Mouse (Mus musculus): ENCODE results near the gene Gfap. TPM values are rescaled to one million over a fixed set of nuclear protein-coding genes. Genes with fewer than 3 reads are reported as not detected.

Gene Gfap
- total RNA-seq, 1 experiment = 0.36 TPM

DNA sequence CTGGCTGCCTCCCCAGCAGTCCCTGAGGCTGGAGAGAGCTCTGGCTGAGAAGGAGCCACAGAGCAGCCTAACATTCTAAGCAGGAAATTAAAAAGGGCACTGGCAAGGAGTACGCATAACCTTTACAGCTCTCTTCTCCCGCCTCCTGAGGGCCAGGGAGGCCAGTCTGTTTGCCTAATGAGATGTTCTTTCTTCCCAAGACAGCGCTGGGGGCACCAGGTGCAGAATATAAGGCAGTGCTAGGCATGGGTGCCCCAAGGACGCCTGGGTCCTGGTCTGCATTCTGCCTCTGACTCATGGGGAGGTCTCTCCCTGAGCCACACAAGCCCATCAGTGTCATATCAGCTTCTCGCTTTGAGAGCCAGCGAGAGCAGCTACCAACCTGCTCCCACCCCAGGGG lies 20.8 kb upstream of the Gfap start:
- Histone ChIP-seq H3K27ac (ENCODE audit: insufficient read depth, low read depth, low read length, poor library complexity, severe bottlenecking) (no peak overlapping the region), H3K4me3 (ENCODE audit: insufficient read depth in 1 of 2, low read depth in 1 of 2, low read length in 2 of 2, poor library complexity in 1 of 2, severe bottlenecking in 1 of 2) (no peak overlapping the region), H3K9ac (ENCODE audit: insufficient read depth, low read depth, low read length, poor library complexity, severe bottlenecking) (no peak overlapping the region), H3K4me1 (ENCODE audit: control insufficient read depth in 2 of 2, insufficient read depth in 2 of 2, low read length in 2 of 2, poor library complexity in 1 of 2) (peaks cover 0 to 1% of the 10 kb centered on the region in 2 experiments; a peak in 1 of 4 replicates), H3K9me3 (ENCODE audit: control insufficient read depth, insufficient read depth, low read depth, low read length) (no peaks in the 10 kb centered on the region), H3K36me3 (ENCODE audit: control insufficient read depth, insufficient read depth, low read length, poor library complexity, severe bottlenecking) (peaks cover 14% of the 10 kb centered on the region; the same call in 1 of the 2 replicates)
- no peak for DNase-seq (ENCODE audit: low read depth, low spot score)
- no peak for TF ChIP-seq CHD2 (IDR thresholded peaks at IDR 0.05; ENCODE audit: low read depth, low read length)
- no peak for TF ChIP-seq HCFC1 (IDR thresholded peaks at IDR 0.05; ENCODE audit: borderline replicate concordance, insufficient read depth, low read length)
- no peak for TF ChIP-seq ZNF384 (IDR thresholded peaks at IDR 0.05; ENCODE audit: low read depth, low read length)
- TF ChIP-seq ZC3H11A (IDR thresholded peaks at IDR 0.05; ENCODE audit: borderline replicate concordance, low read depth, low read length) = no peak
- no peak for TF ChIP-seq MAFK (IDR thresholded peaks at IDR 0.05; ENCODE audit: insufficient read depth, low read depth, low read length)
- in situ Hi-C loops (cut with MboI; ENCODE audit: low sequenced_read_pairs in 2 of 2, unreplicated experiment in 2 of 2) = no loop called here

DNA sequence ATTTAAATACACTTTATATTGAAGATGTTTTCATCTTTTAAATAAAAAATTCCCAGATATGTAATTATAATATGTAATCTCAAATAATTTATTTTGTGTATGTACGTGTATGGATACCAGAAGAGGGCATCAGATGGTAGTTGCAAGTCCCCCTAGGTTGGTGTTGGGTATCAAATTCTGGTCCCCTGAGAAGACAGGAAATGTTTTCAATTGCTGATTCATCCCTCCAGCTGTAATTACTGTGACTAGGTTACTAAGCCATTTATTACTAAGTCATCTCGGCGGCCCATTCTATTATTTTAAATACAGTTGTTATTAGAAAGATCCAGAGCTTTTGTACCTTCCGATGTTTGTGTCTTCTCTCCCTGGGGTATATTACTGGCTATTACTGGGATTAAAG lies 17.4 kb upstream of the Gfap start:
- no peak overlapping the region for H3K4me3 ChIP-seq (ENCODE audit: insufficient read depth in 1 of 2, low read depth in 1 of 2, low read length in 2 of 2, poor library complexity in 1 of 2, severe bottlenecking in 1 of 2)
- no peaks in the 10 kb centered on the region for H3K9me3 ChIP-seq (ENCODE audit: control insufficient read depth, insufficient read depth, low read depth, low read length)
- in situ Hi-C loops (cut with MboI; ENCODE audit: low sequenced_read_pairs in 2 of 2, unreplicated experiment in 2 of 2) = no loop called here
- peaks cover 47% of the 10 kb centered on the region for H3K36me3 ChIP-seq (ENCODE audit: control insufficient read depth, insufficient read depth, low read length, poor library complexity, severe bottlenecking)
- H3K4me1 ChIP-seq (ENCODE audit: control insufficient read depth in 2 of 2, insufficient read depth in 2 of 2, low read length in 2 of 2, poor library complexity in 1 of 2) = no peaks in the 10 kb centered on the region; a peak in 1 of 4 replicates
- no peak overlapping the region for H3K27ac ChIP-seq (ENCODE audit: insufficient read depth, low read depth, low read length, poor library complexity, severe bottlenecking)
- DNase-seq (ENCODE audit: low read depth, low spot score) = no peak
- H3K9ac ChIP-seq (ENCODE audit: insufficient read depth, low read depth, low read length, poor library complexity, severe bottlenecking) = no peak overlapping the region
- TF ChIP-seq ZC3H11A (IDR thresholded peaks at IDR 0.05; ENCODE audit: borderline replicate concordance, low read depth, low read length) (no peak), CHD2 (IDR thresholded peaks at IDR 0.05; ENCODE audit: low read depth, low read length) (no peak), MAFK (IDR thresholded peaks at IDR 0.05; ENCODE audit: insufficient read depth, low read depth, low read length) (no peak), ZNF384 (IDR thresholded peaks at IDR 0.05; ENCODE audit: low read depth, low read length) (no peak), HCFC1 (IDR thresholded peaks at IDR 0.05; ENCODE audit: borderline replicate concordance, insufficient read depth, low read length) (no peak)

GRCm38 (mm10) chr11:102915380-102915779 lies 14.7 kb upstream of the Gfap start:
- peaks cover 57% of the 10 kb centered on the region for H3K36me3 ChIP-seq (ENCODE audit: control insufficient read depth, insufficient read depth, low read length, poor library complexity, severe bottlenecking)
- TF ChIP-seq HCFC1 (IDR thresholded peaks at IDR 0.05; ENCODE audit: borderline replicate concordance, insufficient read depth, low read length) (no peak), ZNF384 (IDR thresholded peaks at IDR 0.05; ENCODE audit: low read depth, low read length) (no peak), CHD2 (IDR thresholded peaks at IDR 0.05; ENCODE audit: low read depth, low read length) (no peak), MAFK (IDR thresholded peaks at IDR 0.05; ENCODE audit: insufficient read depth, low read depth, low read length) (no peak), ZC3H11A (IDR thresholded peaks at IDR 0.05; ENCODE audit: borderline replicate concordance, low read depth, low read length) (no peak)
- H3K27ac ChIP-seq (ENCODE audit: insufficient read depth, low read depth, low read length, poor library complexity, severe bottlenecking) = no peak overlapping the region
- H3K9ac ChIP-seq (ENCODE audit: insufficient read depth, low read depth, low read length, poor library complexity, severe bottlenecking) = no peak overlapping the region
- H3K4me3 ChIP-seq (ENCODE audit: insufficient read depth in 1 of 2, low read depth in 1 of 2, low read length in 2 of 2, poor library complexity in 1 of 2, severe bottlenecking in 1 of 2) = no peak overlapping the region
- no peak for DNase-seq (ENCODE audit: low read depth, low spot score)
- H3K4me1 ChIP-seq (ENCODE audit: control insufficient read depth in 2 of 2, insufficient read depth in 2 of 2, low read length in 2 of 2, poor library complexity in 1 of 2) = no peaks in the 10 kb centered on the region
- in situ Hi-C loops (cut with MboI; ENCODE audit: low sequenced_read_pairs in 2 of 2, unreplicated experiment in 2 of 2) = no loop called here
- H3K9me3 ChIP-seq (ENCODE audit: control insufficient read depth, insufficient read depth, low read depth, low read length) = no peaks in the 10 kb centered on the region

DNA sequence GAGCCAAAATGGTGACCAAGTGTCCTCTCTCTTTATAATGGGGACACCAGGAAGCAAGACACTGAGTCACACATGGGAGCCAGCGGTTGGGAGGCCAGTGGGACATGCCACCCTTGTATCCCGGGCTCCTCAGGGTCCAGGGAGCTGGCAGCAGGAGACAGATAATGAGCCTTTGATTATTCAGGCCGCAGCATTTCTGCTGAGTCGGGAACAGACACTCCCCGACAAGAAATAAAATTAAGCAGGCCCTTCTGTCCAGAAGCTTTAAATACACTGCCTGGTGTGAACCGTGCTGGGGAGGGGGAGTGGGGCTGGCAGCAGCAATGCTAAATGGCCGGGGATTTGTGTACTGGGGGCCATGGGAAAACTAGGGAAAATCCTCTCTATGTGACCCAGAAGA lies 10.7 kb upstream of the Gfap start:
- Histone ChIP-seq H3K9me3 (ENCODE audit: control insufficient read depth, insufficient read depth, low read depth, low read length) (no peaks in the 10 kb centered on the region), H3K4me1 (ENCODE audit: control insufficient read depth in 2 of 2, insufficient read depth in 2 of 2, low read length in 2 of 2, poor library complexity in 1 of 2) (no peaks in the 10 kb centered on the region), H3K9ac (ENCODE audit: insufficient read depth, low read depth, low read length, poor library complexity, severe bottlenecking) (no peak overlapping the region), H3K27ac (ENCODE audit: insufficient read depth, low read depth, low read length, poor library complexity, severe bottlenecking) (no peak overlapping the region), H3K36me3 (ENCODE audit: control insufficient read depth, insufficient read depth, low read length, poor library complexity, severe bottlenecking) (peaks cover 94% of the 10 kb centered on the region), H3K4me3 (ENCODE audit: insufficient read depth in 1 of 2, low read depth in 1 of 2, low read length in 2 of 2, poor library complexity in 1 of 2, severe bottlenecking in 1 of 2) (no peak overlapping the region)
- DNase-seq (ENCODE audit: low read depth, low spot score) = no peak
- in situ Hi-C loops (cut with MboI; ENCODE audit: low sequenced_read_pairs in 2 of 2, unreplicated experiment in 2 of 2) = no loop called here
- no peak for TF ChIP-seq HCFC1 (IDR thresholded peaks at IDR 0.05; ENCODE audit: borderline replicate concordance, insufficient read depth, low read length)
- no peak for TF ChIP-seq ZNF384 (IDR thresholded peaks at IDR 0.05; ENCODE audit: low read depth, low read length)
- no peak for TF ChIP-seq CHD2 (IDR thresholded peaks at IDR 0.05; ENCODE audit: low read depth, low read length)
- TF ChIP-seq MAFK (IDR thresholded peaks at IDR 0.05; ENCODE audit: insufficient read depth, low read depth, low read length) = 0 out of 2 replicates have a peak, but pooled peaks have one; percentile 15
- TF ChIP-seq ZC3H11A (IDR thresholded peaks at IDR 0.05; ENCODE audit: borderline replicate concordance, low read depth, low read length) = no peak

DNA sequence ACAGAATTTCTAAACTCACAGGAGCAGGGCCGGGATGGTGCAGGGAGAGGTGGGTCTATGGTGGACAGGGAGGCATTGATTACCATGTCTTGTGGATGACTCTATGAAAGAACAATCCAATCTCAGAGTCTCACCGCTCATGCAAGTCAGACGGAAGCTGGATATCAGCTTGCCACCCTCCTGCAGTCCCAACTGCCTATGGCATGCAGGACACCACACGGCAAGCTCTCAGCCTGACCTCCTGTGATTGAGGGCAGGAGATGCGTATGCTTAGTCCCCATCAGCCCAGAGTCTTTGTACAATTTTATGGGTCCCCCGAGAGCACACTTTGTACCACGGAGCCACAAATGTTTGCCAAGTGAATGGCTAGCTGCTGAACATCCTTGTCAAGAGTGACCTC lies 2.9 kb upstream of the Gfap start:
- Histone ChIP-seq H3K36me3 (ENCODE audit: control insufficient read depth, insufficient read depth, low read length, poor library complexity, severe bottlenecking) (peaks cover 35% of the 10 kb centered on the region), H3K4me1 (ENCODE audit: control insufficient read depth in 2 of 2, insufficient read depth in 2 of 2, low read length in 2 of 2, poor library complexity in 1 of 2) (no peaks in the 10 kb centered on the region), H3K27ac (ENCODE audit: insufficient read depth, low read depth, low read length, poor library complexity, severe bottlenecking) (no peak overlapping the region), H3K9me3 (ENCODE audit: control insufficient read depth, insufficient read depth, low read depth, low read length) (no peaks in the 10 kb centered on the region), H3K4me3 (ENCODE audit: insufficient read depth in 1 of 2, low read depth in 1 of 2, low read length in 2 of 2, poor library complexity in 1 of 2, severe bottlenecking in 1 of 2) (no peak overlapping the region), H3K9ac (ENCODE audit: insufficient read depth, low read depth, low read length, poor library complexity, severe bottlenecking) (no peak overlapping the region)
- no peak for DNase-seq (ENCODE audit: low read depth, low spot score)
- TF ChIP-seq HCFC1 (IDR thresholded peaks at IDR 0.05; ENCODE audit: borderline replicate concordance, insufficient read depth, low read length) = no peak
- no peak for TF ChIP-seq CHD2 (IDR thresholded peaks at IDR 0.05; ENCODE audit: low read depth, low read length)
- TF ChIP-seq MAFK (IDR thresholded peaks at IDR 0.05; ENCODE audit: insufficient read depth, low read depth, low read length) = no peak
- TF ChIP-seq ZNF384 (IDR thresholded peaks at IDR 0.05; ENCODE audit: low read depth, low read length) = no peak
- no peak for TF ChIP-seq ZC3H11A (IDR thresholded peaks at IDR 0.05; ENCODE audit: borderline replicate concordance, low read depth, low read length)
- in situ Hi-C loops (cut with MboI; ENCODE audit: low sequenced_read_pairs in 2 of 2, unreplicated experiment in 2 of 2) = no loop called here

All from ES-E14 (cell line).